Mouse (Mus musculus): Measurements from ENCODE around the gene Fads6.

Fads6 gene

DNA sequence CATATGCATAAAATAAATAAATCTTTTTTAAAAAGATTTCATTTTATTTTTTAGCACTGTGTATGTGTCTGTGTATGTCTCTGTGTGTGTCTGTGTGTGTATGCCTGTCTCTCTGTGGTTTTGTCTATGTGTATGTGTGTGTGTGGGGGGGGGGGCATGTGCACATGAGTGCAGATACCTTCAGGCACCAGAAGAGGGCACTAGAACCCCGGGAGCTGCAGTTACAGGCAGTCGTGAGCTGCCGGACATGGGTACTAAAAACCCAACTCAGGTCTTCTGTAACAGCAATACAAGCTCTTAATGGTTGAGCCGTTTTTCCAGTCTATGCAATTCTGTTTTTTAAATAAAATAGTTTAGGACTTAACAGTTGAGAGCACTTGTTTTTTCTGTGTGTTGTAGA lies 3.3 kb upstream of the Fads6 start:
- DNase-seq (ENCODE audit: low spot score in 2 of 2), result no peak

- DNase-seq (ENCODE audit: low spot score in 2 of 2), result no peak
Observed at GRCm38 (mm10) chr11:115298160-115298559, 697 bp upstream of the Fads6 start.

GRCm38 (mm10) chr11:115296471-115297210 lies 822 bp downstream of the Fads6 start:
- no peak for DNase-seq (ENCODE audit: low spot score in 2 of 2)

GRCm38 (mm10) chr11:115295939-115296338 lies 1.5 kb downstream of the Fads6 start:
- DNase-seq (ENCODE audit: low spot score in 2 of 2), result no peak

GRCm38 (mm10) chr11:115292631-115293375 lies 4.7 kb downstream of the Fads6 start:
- DNase-seq (ENCODE audit: low spot score in 2 of 2), result no peak

DNA sequence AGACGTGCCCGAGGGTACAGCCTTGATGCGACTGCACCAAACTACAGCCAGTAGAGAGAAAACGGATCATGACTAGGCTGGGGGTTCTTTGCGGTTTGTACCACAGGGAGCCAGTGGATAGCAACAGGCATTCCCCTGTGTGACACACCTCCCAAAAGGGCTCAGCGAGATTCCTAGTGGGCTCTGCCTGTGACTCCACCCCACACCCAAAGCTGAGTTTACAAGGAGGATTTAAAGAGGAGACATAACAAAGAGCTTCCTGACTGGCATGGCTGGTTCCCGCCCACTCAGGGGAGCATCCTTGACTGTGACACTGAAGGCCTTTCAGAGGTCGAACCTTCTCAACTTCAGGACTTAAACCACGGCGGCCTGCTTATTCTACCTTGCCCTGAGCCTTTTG lies 6.0 kb downstream of the Fads6 start:
- DNase-seq (ENCODE audit: low spot score in 2 of 2), result no peak

DNA sequence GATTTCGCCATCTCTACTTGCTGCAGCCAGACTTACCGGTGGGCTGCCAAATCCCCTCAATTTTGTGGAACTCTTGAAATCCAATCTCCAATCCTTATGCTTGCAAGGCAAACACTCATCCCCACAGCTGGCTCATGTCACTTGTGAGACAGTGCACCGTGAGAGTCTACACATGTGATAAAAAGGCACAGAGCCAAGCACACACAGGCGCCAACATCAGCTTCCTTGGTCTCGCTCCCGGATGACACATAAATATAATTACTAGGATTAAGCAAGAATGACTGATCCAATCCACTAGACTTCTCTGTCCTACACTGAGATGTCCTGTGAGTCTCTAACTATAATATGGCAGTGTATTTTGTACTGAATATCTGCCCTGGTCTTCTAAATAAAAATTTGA lies 6.5 kb downstream of the Fads6 start:
- DNase-seq (ENCODE audit: low spot score in 2 of 2), result no peak

DNA sequence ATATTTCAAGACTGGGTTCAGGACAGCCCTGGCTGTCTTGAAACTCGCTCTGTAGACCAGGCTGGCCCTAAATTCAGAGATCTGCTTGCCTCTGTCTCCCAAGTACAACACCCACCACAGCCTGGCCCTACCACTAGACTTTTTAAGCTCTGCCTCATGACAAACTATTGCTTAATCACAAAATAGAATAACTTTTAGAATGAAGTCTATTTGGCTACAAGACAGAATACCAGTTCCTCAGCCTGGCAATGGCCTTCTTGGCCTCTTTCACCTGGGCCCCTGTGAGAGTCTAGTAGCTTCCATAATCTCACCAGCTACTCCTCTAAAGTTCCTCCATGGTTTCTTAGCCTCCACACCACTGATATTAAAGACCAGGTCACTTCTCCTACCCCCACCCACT lies 7.1 kb downstream of the Fads6 start:
- DNase-seq (ENCODE audit: low spot score in 2 of 2), result no peak

DNA sequence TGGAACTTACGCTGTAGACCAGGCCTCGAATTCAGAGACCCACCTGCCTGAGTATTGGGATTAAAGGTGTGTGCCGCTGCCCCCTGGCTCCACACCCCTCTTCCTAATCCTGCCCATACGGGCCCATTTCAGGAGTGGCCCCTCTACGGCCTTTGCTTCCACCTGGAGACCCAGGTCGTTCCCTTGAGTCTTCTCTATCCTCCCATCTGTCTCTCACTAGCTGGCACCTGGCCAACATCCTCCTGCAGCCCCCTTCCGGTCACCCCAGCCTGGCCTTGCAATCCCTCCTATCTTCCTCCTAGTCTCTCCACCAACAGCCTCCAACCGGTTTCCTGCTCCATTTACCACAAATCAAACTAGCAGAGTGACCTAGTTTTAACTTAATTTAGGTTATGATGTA lies 7.6 kb downstream of the Fads6 start:
- no peak for DNase-seq (ENCODE audit: low spot score in 2 of 2)

- no peak for DNase-seq (ENCODE audit: low spot score in 2 of 2)
Observed at GRCm38 (mm10) chr11:115288305-115288704, 9.2 kb downstream of the Fads6 start.

DNA sequence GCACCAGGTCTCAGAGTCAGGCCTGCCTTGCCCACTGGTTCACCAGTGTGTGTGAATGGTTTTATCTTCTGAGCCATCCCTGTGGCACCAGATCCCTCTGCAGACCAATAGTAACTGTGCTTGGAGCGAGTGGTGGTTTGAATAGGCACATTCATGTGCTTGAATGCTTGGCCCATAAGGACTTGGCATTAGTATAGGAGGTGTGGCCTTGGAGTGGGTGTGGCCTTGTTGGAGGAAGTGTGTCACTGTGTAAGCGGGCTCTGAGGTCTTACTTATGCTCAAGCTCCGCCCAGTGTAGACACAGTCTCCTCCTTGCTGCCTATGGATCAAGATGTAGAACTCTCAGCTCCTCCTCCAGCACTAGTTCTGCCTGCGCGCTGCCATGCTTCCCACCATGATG lies 10.1 kb downstream of the Fads6 start:
- DNase-seq (ENCODE audit: low spot score in 2 of 2), result no peak

DNA sequence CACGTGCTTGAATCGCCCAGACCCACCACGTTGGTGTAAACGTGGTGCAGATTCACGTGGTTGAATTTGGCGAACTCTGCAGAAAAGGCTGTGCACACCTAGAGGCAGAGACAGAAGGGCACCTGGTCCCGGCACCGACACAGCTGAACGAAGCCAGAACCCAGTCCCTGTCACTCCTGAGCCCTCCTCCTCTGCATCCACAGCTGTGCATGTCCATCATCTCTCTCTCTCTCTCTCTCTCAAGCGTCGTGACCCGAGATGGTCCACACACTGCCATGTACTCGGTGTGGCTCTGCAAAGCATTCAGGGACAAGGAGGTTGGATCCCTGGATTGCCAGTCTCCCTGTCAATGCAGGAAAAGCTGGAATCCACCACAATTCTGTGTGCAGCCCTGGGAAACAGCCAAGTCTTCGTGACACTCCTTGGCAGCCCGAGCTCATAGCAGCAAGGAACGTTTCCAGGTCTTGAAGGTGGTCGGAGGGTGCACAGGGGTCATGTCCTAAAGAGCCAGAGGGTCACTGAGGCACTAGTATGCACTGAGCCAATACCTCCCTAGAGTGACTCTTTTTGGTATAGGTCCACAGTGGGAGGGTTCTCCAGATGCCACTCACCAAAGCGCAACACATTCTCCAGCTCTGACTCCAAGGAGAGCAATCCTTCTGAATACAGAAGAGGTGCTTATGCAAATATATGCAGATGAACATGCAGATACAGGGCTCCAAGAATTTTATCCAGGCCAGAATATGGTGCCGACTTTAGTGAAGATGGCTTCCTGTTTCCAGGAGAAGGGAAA lies 11.1 kb downstream of the Fads6 start:
- no peak for DNase-seq (ENCODE audit: low spot score in 2 of 2)

DNA sequence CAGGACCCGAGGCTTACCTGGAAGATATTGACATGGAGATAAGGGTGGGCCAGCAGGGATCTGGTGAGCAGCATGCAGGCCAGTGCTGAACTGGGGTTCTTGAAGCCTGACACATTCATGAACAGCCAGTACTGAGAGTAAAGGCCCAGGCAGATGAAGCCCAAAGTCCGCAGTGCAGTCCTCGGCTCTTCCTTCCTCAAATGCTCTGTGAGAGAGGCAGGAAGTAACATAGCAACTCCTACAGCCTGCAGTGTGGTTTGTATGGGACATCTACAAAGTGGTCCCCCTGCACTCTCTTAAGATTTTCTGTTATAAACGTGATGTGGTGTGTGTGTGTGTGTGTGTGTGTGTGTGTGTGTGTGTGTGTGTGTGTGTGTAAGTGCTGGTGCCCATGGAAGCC lies 12.2 kb downstream of the Fads6 start:
- no peak for DNase-seq (ENCODE audit: low spot score in 2 of 2)

DNA sequence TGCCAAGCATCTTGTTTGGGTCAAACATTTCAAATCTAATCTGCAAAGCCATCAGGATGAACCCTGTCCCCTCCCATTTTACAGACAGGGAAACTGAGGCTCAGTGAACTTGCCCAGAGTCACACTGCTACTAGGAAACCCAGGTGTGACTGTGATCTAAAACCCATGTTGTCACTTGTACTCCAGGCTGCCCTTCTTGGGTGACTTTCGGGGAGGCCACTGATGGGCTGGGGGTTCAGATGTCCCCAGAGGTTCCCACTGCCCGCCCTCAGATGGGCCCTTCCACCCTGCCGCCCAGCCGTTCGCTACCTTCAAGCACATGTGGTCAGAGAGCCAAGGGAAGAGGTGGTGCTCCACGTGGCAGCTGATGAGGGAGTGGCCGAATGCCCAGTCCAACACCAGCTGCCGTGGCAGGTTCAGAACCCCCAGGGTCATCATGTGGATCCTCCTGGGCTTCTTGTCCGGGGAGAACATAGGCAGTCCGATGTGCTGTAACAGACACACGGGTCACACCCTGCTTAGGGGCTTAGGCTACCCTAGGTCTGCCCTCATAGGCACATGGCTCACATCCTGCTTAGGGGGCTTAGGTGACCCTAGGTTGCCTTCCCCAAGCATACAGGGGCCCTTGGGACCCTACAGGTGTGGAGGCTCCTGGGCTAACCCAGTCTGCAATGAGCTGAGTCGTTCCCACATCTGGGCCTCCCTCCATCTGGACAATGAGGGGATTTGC lies 13.4 kb downstream of the Fads6 start:
- DNase-seq (ENCODE audit: low spot score in 2 of 2), result no peak

- DNase-seq (ENCODE audit: low spot score in 2 of 2), result no peak
Observed at GRCm38 (mm10) chr11:115283486-115283765, 14.0 kb downstream of the Fads6 start.

GRCm38 (mm10) chr11:115282723-115283485 lies 14.6 kb downstream of the Fads6 start:
- DNase-seq (ENCODE audit: low spot score in 2 of 2), result no peak

DNA sequence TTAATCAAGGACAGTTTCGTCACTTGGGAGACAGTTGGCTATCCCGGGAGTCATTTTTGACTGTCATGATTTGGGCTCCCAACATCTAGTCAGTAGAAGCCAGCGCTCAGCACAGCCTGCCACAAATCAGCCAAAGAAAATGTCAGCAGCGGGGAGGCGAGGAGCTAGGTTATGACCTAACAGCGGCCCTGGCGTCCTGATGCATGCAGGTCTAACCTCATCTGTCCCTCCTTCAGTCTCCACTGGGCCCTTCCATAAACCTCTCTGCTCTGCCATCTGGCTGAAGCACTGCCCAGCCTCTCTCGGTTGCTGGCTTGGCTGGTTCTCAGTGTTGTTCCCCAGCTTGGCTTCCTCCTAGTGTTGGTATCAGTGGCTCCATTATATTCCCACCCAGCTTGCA lies 15.2 kb downstream of the Fads6 start:
- no peak for DNase-seq (ENCODE audit: low spot score in 2 of 2)

GRCm38 (mm10) chr11:115279726-115280125 lies 17.7 kb downstream of the Fads6 start:
- no peak for DNase-seq (ENCODE audit: low spot score in 2 of 2)

DNA sequence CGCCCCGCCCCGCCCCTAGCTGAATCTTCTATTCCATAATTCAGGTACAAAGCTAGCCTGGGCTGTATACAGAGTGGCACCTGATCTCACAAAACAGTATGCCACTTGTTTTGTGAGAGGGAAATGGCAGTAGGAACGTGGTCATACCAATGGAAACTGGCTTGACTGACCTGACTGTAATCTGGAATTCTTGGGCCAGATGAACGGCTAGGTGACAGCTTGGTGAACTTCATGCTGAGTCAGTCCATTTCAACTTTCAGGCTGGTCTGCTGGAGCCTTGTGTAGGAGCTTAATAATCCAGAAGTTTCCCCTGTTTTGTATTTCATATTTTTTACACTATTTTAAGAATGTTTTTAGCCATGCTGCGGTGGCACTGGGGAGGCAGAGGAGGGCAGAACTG lies 19.3 kb downstream of the Fads6 start:
- no peak for DNase-seq (ENCODE audit: low spot score in 2 of 2)

- no peak for DNase-seq (ENCODE audit: low spot score in 2 of 2)
Observed at GRCm38 (mm10) chr11:115277604-115277975, 19.9 kb downstream of the Fads6 start.
